Mouse (Mus musculus): ENCODE measurements around the gene Cox8a. TPM values are rescaled to one million over a fixed set of nuclear protein-coding genes. Genes with fewer than 3 reads are reported as not detected.

The Cox8a gene
- total and polyA plus RNA-seq, 3 experiments: 384 to 775 (median 424) TPM

DNA sequence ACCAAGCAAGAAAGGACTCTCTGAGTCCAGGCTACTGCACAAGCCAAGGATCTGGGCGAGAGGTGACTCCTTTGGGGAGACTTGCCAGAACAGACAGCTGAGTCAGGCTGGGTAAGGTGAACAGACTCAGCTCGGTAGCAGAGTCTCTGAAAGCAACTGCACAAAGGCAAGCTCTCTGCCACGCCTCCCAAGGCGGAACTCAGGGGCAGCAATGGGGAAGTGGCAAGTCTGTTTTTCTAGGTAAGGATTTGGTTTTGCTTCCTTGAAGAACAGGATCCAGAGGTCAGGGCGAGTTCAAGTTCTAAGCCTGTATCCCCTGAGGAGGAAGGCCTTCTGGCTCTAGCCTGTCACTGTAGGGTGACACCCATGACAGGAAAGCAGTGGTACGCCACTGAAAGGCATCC, 9.1 kb upstream of the Cox8a start:
- DNase-seq: peak in 1 of 2 experiments; percentile 39
- intact Hi-C loops (cut with DNase I): no loop called here
- Histone ChIP-seq H3K27me3 (ENCODE audit: control insufficient read depth, insufficient read depth, low read length) (no peaks in the 10 kb centered on the region), H3K4me1 (ENCODE audit: control insufficient read depth, insufficient read depth, low read length) (no peaks in the 10 kb centered on the region), H3K27ac (no peak overlapping the region), H3K4me3 (no peak overlapping the region), H3K36me3 (ENCODE audit: control insufficient read depth, insufficient read depth, low read length) (no peaks in the 10 kb centered on the region), H3K9ac (ENCODE audit: low read depth, low read length) (no peak overlapping the region), H3K79me2 (replicated peaks; ENCODE audit: control insufficient read depth, insufficient read depth, low read length) (no peaks in the 10 kb centered on the region)
- TF ChIP-seq EP300 (IDR thresholded peaks at IDR 0.05; ENCODE audit: insufficient read depth, low read depth, low read length) (no peak), POLR2A (IDR thresholded peaks at IDR 0.05; ENCODE audit: insufficient read depth, low read depth, low read length) (no peak), CTCF (IDR thresholded peaks at IDR 0.05) (no peak)
- 72% methylated on average over 6 of the region's 6 CpGs for WGBS

DNA sequence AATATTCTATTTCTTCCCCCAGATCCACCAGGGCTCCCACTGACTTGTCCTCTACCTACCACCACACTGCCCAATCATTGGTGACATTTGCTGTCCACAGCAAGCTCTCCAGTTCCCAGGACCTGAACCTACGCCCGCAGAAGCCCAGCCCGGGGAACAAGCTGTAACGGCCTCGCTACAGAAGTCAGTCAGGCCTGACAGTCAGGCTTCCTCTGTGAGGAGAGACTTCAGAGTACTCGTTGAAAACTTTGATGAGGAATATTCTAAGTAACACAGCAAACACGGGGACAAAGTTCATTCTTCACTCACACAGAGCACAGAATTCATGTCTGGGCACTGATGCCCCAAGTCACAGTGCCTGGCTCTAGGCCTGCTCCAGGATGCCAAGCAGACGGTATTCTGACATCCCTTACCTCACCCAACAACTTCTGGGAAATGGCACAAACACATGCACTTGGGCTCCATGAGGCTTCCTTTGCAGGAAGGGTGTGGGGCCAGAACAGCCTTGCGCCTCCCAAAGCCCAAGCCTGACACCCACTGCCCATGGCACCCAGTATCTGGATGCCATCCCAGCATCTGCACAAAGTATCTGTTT, 7.8 kb upstream of the Cox8a start:
- 84% methylated on average over 9 of the region's 9 CpGs for WGBS
- Histone ChIP-seq H3K36me3 (ENCODE audit: control insufficient read depth, insufficient read depth, low read length) (no peaks in the 10 kb centered on the region), H3K9ac (ENCODE audit: low read depth, low read length) (no peak overlapping the region), H3K4me3 (no peak overlapping the region), H3K79me2 (replicated peaks; ENCODE audit: control insufficient read depth, insufficient read depth, low read length) (no peaks in the 10 kb centered on the region), H3K4me1 (ENCODE audit: control insufficient read depth, insufficient read depth, low read length) (no peaks in the 10 kb centered on the region), H3K27me3 (ENCODE audit: control insufficient read depth, insufficient read depth, low read length) (no peaks in the 10 kb centered on the region), H3K27ac (no peak overlapping the region)
- no peak for DNase-seq
- TF ChIP-seq CTCF (IDR thresholded peaks at IDR 0.05) (no peak), POLR2A (IDR thresholded peaks at IDR 0.05; ENCODE audit: insufficient read depth, low read depth, low read length) (no peak), EP300 (IDR thresholded peaks at IDR 0.05; ENCODE audit: insufficient read depth, low read depth, low read length) (no peak)
- intact Hi-C loops (cut with DNase I): no loop called here

DNA sequence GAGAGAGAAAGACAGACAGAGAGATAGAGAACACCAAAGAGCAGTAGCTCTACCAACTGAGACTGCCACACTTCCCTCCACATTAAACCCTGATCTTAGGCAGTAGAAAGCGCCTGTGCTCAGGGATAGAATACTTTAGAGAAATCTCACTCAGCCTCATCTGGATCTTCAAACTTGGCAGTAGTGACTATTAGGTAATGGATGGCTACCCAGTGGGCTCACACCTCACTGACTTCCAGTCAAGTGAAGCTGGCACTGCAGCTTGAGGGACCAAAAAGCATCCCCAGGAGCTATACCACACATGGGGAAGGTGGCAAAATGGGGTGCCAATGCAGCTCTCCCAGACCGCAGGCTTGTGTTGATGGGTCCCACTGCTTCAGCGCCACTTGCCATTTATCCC, 6.8 kb upstream of the Cox8a start:
- Histone ChIP-seq H3K27me3 (ENCODE audit: control insufficient read depth, insufficient read depth, low read length) (no peaks in the 10 kb centered on the region), H3K4me1 (ENCODE audit: control insufficient read depth, insufficient read depth, low read length) (no peaks in the 10 kb centered on the region), H3K79me2 (replicated peaks; ENCODE audit: control insufficient read depth, insufficient read depth, low read length) (no peaks in the 10 kb centered on the region), H3K4me3 (no peak overlapping the region), H3K27ac (no peak overlapping the region), H3K9ac (ENCODE audit: low read depth, low read length) (no peak overlapping the region), H3K36me3 (ENCODE audit: control insufficient read depth, insufficient read depth, low read length) (no peaks in the 10 kb centered on the region)
- 94% methylated on average over 3 of the region's 3 CpGs for WGBS
- no peak for DNase-seq
- intact Hi-C loops (cut with DNase I): no loop called here
- TF ChIP-seq EP300 (IDR thresholded peaks at IDR 0.05; ENCODE audit: insufficient read depth, low read depth, low read length) (no peak), POLR2A (IDR thresholded peaks at IDR 0.05; ENCODE audit: insufficient read depth, low read depth, low read length) (no peak), CTCF (IDR thresholded peaks at IDR 0.05) (no peak)

DNA sequence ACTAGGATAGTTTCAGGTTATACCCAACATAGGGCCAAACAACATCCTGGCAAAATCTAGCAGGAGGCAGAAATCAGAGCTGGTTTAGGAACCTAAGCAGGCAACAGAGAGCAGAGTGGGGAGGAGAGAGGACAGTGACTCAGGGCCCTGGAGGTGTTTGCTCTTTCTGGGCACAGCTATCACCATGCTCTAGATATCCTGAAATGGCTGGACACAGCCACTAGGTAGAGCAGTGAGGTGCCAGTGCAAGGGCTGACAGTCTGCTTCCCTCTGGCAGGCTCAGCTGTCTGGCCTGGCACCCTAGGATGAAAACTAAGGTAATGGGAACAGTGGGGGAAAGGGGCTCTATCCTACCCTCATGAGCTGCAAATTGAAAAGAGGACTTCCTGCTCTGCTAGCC, 6.1 kb upstream of the Cox8a start:
- H3K4me3 ChIP-seq: no peak overlapping the region
- H3K36me3 ChIP-seq (ENCODE audit: control insufficient read depth, insufficient read depth, low read length): no peaks in the 10 kb centered on the region
- no peaks in the 10 kb centered on the region for H3K27me3 ChIP-seq (ENCODE audit: control insufficient read depth, insufficient read depth, low read length)
- H3K27ac ChIP-seq: no peak overlapping the region; the same call in 1 of the 2 replicates
- intact Hi-C loops (cut with DNase I): no loop called here
- H3K79me2 ChIP-seq (replicated peaks; ENCODE audit: control insufficient read depth, insufficient read depth, low read length): no peaks in the 10 kb centered on the region
- no peak overlapping the region for H3K9ac ChIP-seq (ENCODE audit: low read depth, low read length)
- DNase-seq: peak in 1 of 2 experiments; percentile 38
- TF ChIP-seq POLR2A (IDR thresholded peaks at IDR 0.05; ENCODE audit: insufficient read depth, low read depth, low read length): no peak
- 0 out of 2 replicates have a peak, but pooled peaks have one; percentile 18 for TF ChIP-seq EP300 (IDR thresholded peaks at IDR 0.05; ENCODE audit: insufficient read depth, low read depth, low read length)
- peak; percentile 43 for TF ChIP-seq CTCF (IDR thresholded peaks at IDR 0.05)
- no peaks in the 10 kb centered on the region for H3K4me1 ChIP-seq (ENCODE audit: control insufficient read depth, insufficient read depth, low read length)

DNA sequence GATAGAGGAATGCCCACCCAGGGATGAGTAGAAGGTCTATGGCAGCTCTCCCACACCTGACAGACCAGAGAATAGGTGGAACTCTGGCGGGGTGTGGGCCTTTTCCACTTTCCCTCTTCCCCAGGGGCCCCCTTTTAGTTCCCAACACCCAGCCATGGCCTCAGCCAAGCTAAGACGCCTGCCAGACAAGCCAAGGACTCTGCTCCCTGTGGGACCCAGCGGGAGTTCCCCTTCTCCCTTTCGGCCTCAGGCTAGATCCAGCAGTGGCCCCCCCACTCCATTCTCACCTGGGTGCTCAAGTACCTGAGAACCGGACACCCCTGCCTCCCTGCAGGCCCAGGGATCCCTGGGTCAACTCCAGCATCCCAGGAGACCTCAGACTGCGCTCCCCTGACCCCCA, 4.8 kb upstream of the Cox8a start:
- Histone ChIP-seq H3K4me1 (ENCODE audit: control insufficient read depth, insufficient read depth, low read length) (no peaks in the 10 kb centered on the region), H3K27ac (no peak overlapping the region), H3K36me3 (ENCODE audit: control insufficient read depth, insufficient read depth, low read length) (no peaks in the 10 kb centered on the region), H3K79me2 (replicated peaks; ENCODE audit: control insufficient read depth, insufficient read depth, low read length) (no peaks in the 10 kb centered on the region), H3K9ac (ENCODE audit: low read depth, low read length) (no peak overlapping the region), H3K4me3 (no peak overlapping the region), H3K27me3 (ENCODE audit: control insufficient read depth, insufficient read depth, low read length) (no peaks in the 10 kb centered on the region)
- WGBS: 86% methylated on average over 6 of the region's 6 CpGs
- intact Hi-C loops (cut with DNase I): no loop called here
- no peak for DNase-seq
- TF ChIP-seq EP300 (IDR thresholded peaks at IDR 0.05; ENCODE audit: insufficient read depth, low read depth, low read length) (no peak), POLR2A (IDR thresholded peaks at IDR 0.05; ENCODE audit: insufficient read depth, low read depth, low read length) (no peak), CTCF (IDR thresholded peaks at IDR 0.05) (no peak)

DNA sequence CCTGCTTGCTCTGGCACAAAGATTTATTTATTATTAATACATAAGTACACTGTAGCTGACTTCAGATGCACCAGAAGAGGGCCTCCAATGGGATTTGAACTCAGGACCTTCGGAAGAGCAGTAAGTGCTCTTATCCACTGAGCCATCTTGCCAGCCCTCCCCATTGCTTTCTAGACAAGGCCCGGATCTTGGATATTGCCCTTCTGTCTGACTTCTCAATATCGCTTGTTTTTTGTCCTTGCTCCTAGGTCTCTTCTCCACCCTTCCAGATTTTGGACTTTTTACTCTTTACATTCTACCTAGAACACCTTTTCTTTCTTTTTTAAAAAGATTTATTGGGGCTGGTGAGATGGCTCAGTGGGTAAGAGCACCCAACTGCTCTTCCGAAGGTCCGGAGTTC, 1.3 kb upstream of the Cox8a start:
- Histone ChIP-seq H3K27me3 (ENCODE audit: control insufficient read depth, insufficient read depth, low read length) (no peaks in the 10 kb centered on the region), H3K79me2 (replicated peaks; ENCODE audit: control insufficient read depth, insufficient read depth, low read length) (no peaks in the 10 kb centered on the region), H3K4me1 (ENCODE audit: control insufficient read depth, insufficient read depth, low read length) (peaks cover 13% of the 10 kb centered on the region), H3K27ac (no peak overlapping the region), H3K9ac (ENCODE audit: low read depth, low read length) (no peak overlapping the region), H3K4me3 (no peak overlapping the region), H3K36me3 (ENCODE audit: control insufficient read depth, insufficient read depth, low read length) (peaks cover 11% of the 10 kb centered on the region)
- WGBS: 94% methylated on average over 5 of the region's 5 CpGs
- intact Hi-C loops (cut with DNase I): loop anchor here (5.0 kb wide), 1 partner anchor 124 kb away; the partner anchor contains the start of gene Mark2
- no peak for TF ChIP-seq CTCF (IDR thresholded peaks at IDR 0.05)
- no peak for TF ChIP-seq POLR2A (IDR thresholded peaks at IDR 0.05; ENCODE audit: insufficient read depth, low read depth, low read length)
- TF ChIP-seq EP300 (IDR thresholded peaks at IDR 0.05; ENCODE audit: insufficient read depth, low read depth, low read length): no peak
- DNase-seq: no peak

Measured in heart, adult 2 months (tissue).